Mouse (Mus musculus) intestine, postnatal 0 days (tissue): ENCODE data around the gene Syngr1. TPM values are rescaled to one million over a fixed set of nuclear protein-coding genes. Genes with fewer than 3 reads are reported as not detected.

Experiments
- ATAC-seq: fragments of 200-750 bp; cut with Nextera tagmentation; 2 replicates; pipeline ENCODE4 v1.8.0; 2017; ENCODE audit warnings: mild to moderate bottlenecking, moderate TSS enrichment, moderate library complexity
- H3K27ac ChIP-seq: fragments of 300-500 bp; sonication (generic); 2 replicates; pipeline ENCODE4 v1.5.1; 2014; ENCODE audit warnings: mild to moderate bottlenecking, low read depth, low read length, moderate library complexity
- H3K27me3 ChIP-seq: fragments of 300-500 bp; sonication (generic); replicated peaks from 2 replicates; pipeline ENCODE4 v1.6.1; 2014; ENCODE audit warnings: low read length, mixed read lengths; ENCODE audit not compliant: control insufficient read depth, insufficient read depth
- H3K36me3 ChIP-seq: fragments of 300-500 bp; sonication (generic); 2 replicates; pipeline ENCODE4 v1.6.1; 2014; ENCODE audit warnings: mild to moderate bottlenecking, moderate library complexity; ENCODE audit not compliant: control insufficient read depth, insufficient read depth
- H3K4me1 ChIP-seq: fragments of 300-500 bp; sonication (generic); replicated peaks from 2 replicates; pipeline ENCODE4 v1.6.1; 2014; ENCODE audit warnings: antibody characterized with exemption, low read length, mixed read lengths; ENCODE audit not compliant: control insufficient read depth, insufficient read depth
- H3K4me2 ChIP-seq: fragments of 300-500 bp; sonication (generic); replicated peaks from 2 replicates; pipeline ENCODE4 v1.6.1; 2014; ENCODE audit warnings: low read depth, mild to moderate bottlenecking, moderate library complexity
- H3K4me3 ChIP-seq: fragments of 300-500 bp; sonication (generic); 2 replicates; pipeline ENCODE4 v1.5.1; 2014; ENCODE audit warnings: low read depth, low read length
- H3K9ac ChIP-seq: fragments of 300-500 bp; sonication (generic); 2 replicates; pipeline ENCODE4 v1.6.1; 2014; ENCODE audit warnings: mild to moderate bottlenecking, low read depth, low read length
- H3K9me3 ChIP-seq: fragments of 300-500 bp; sonication (generic); 2 replicates; pipeline ENCODE4 v1.6.1; 2016; ENCODE audit warnings: mixed run types; ENCODE audit not compliant: control insufficient read depth
- CTCF ChIP-seq: sonication (generic); IDR thresholded peaks from 2 replicates; pipeline ENCODE4 v1.5.1; 2016; ENCODE audit warnings: low read depth, mild to moderate bottlenecking, control low read depth, antibody characterized with exemption, moderate library complexity
- WGBS: fragments of 180-500 bp; shearing (Covaris S2); extraction: QIAGEN DNeasy Blood & Tissue Kit; methylation state at CpG from one replicate; pipeline ENCODE4 v1.1.7; 2014; 5-methylcytosine and 5-hydroxymethylcytosine counted together
- polyA plus RNA-seq: library from polyadenylated mRNA; unstranded; fragments of >200 nt; fragmentation: Nextera tagmentation; extraction: Ambion mirVana; gene quantifications from 2 replicates; pipeline ENCODE4 v1.2.1, GENCODE M21; 2015

The Syngr1 gene
- polyA plus RNA-seq, 1 experiment from 2014 or later = 6.8 TPM

DNA sequence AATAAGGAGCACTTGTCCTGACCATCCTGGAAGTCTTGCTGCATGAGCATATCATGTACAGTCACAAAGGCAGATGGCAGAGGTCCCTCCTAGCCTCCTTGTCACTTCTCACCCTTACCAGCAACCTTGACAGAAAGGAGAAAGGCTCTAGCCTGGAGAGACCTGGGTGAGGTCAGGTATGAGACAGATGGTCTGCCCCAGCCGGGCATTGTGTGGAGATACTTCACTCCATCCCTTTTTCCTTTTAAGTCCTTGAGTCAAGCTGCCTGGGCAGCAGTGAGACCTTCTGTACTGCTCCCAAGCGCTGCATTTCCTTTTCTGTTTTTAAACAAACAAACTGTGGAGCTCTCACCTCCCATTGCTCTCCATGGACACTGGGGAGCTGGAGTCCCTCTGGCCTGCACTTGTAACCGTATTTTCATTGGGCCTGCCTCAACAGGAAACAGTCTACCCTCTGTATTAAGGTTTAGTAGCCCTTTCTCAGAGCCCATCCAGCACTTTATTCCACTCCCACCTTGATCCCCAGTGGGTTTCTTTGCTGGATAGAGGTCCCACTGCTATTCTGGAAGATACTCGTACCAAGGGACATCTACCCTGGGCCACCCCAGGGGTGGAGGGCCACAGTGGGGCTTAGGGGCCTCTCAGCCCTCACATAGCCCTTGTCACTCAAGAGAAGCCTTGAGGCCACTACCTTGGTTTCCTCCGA, 67.0 kb downstream of the Syngr1 start:
- peaks cover 74% of the 10 kb centered on the region for H3K36me3 ChIP-seq
- H3K27ac ChIP-seq = peak overlapping the region; percentile 77
- WGBS = 52% methylated on average over 5 of the region's 5 CpGs
- no peak overlapping the region for H3K9ac ChIP-seq
- H3K4me3 ChIP-seq = no peak overlapping the region
- peaks cover 21% of the 10 kb centered on the region for H3K4me1 ChIP-seq
- H3K4me2 ChIP-seq = no peak overlapping the region
- TF ChIP-seq CTCF = no peak
- no peak for ATAC-seq
- no peaks in the 10 kb centered on the region for H3K9me3 ChIP-seq
- no peaks in the 10 kb centered on the region for H3K27me3 ChIP-seq

GRCm38 (mm10) chr15:80158707-80159090, 67.6 kb downstream of the Syngr1 start:
- H3K36me3 ChIP-seq = peaks cover 70% of the 10 kb centered on the region
- H3K27ac ChIP-seq = peak overlapping the region; percentile 77
- no peaks in the 10 kb centered on the region for H3K9me3 ChIP-seq
- H3K4me3 ChIP-seq = no peak overlapping the region
- peaks cover 21% of the 10 kb centered on the region for H3K4me1 ChIP-seq
- H3K9ac ChIP-seq = no peak overlapping the region
- ATAC-seq = no peak
- WGBS = 25% methylated on average over 4 of the region's 4 CpGs
- TF ChIP-seq CTCF = no peak
- H3K27me3 ChIP-seq = no peaks in the 10 kb centered on the region
- no peak overlapping the region for H3K4me2 ChIP-seq

DNA sequence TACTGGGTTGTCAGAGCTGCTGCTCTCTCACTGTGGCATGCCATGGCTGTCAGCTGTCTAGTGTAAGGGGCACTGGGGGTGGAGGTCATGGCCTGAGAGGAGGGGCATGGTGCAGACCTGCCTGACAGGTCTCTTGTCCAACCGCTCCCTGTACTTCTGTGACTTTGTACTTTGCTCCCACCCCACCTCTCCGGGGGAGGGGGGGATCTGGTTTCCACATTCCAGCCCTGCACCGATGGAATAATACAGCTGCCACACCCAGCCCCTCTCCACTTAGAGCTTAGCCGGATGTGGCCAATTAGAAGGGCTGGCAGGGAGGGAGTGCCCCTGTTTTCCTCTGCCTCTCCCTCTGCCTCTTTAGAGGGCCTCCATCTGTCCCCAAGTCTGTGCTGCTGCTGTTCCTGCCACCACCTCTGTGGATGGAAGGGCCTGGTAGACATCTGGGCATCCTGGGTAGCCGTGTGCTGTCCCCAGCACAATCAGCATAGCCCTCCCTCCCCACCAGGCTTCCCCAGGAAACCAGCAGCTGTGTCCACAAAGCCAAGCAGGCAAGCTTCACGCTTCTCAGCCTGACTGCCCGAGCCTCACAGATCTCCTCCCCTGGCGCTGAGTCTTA, 68.3 kb downstream of the Syngr1 start:
- H3K36me3 ChIP-seq = peaks cover 63% of the 10 kb centered on the region
- no peak overlapping the region for H3K4me3 ChIP-seq
- H3K4me1 ChIP-seq = peaks cover 21% of the 10 kb centered on the region
- no peak overlapping the region; the same call in 1 of the 2 replicates for H3K4me2 ChIP-seq
- TF ChIP-seq CTCF = 0 out of 2 replicates have a peak, but pooled peaks have one; percentile 3
- WGBS = 18% methylated on average over 8 of the region's 8 CpGs
- peak; percentile 92 for ATAC-seq
- no peaks in the 10 kb centered on the region for H3K9me3 ChIP-seq
- peak overlapping the region; percentile 77 for H3K27ac ChIP-seq
- no peaks in the 10 kb centered on the region for H3K27me3 ChIP-seq
- no peak overlapping the region for H3K9ac ChIP-seq

DNA sequence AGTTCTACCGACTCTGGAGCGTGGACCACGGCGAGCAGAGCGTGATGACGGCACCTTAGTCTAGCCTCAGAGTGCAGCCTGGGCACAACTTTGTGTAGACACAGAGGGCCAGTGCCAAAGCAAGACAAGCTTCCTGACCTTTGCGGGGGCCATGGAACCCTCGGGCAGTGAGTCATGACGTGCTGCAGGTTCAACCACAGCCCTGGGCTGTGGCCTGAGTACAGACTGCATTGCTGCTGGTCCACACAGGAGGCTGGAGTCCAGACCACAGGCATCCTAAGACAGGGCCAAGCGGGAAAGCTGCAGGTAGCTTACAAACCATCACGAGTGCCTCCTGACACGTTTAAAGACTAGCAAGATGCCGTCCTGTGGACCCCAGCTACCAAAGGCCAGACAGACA, 69.1 kb downstream of the Syngr1 start:
- Histone ChIP-seq H3K9ac (0 out of 2 replicates have a peak overlapping the region, but pooled peaks have one; percentile 3), H3K27ac (peak overlapping the region; percentile 77), H3K36me3 (peaks cover 55% of the 10 kb centered on the region), H3K27me3 (no peaks in the 10 kb centered on the region), H3K4me3 (no peak overlapping the region), H3K4me1 (peaks cover 21% of the 10 kb centered on the region), H3K9me3 (no peaks in the 10 kb centered on the region), H3K4me2 (no peak overlapping the region)
- 73% methylated on average over 13 of the region's 13 CpGs for WGBS
- no peak for ATAC-seq
- TF ChIP-seq CTCF = no peak

DNA sequence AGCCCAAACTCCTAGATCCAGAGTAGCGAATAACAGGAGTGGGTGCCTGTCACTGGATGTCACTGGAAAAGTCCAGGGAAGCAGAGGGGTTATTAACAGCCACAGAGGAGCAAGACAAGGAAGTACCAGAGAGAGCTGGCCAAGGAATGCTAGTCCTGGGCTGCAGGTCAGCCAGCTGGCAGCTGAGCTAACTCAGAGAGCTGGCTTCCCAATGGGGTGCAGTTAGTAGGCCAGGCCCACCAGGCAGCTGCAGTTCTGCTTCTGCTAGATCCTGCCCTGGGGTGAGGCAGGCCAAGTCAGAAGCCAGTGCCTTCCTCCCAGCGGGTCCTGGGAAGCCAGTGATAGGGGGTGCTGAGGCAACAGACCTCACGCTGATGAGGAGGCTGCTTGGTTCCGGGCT, 69.6 kb downstream of the Syngr1 start:
- peaks cover 50% of the 10 kb centered on the region for H3K36me3 ChIP-seq
- H3K4me3 ChIP-seq = no peak overlapping the region
- TF ChIP-seq CTCF = no peak
- ATAC-seq = no peak
- no peaks in the 10 kb centered on the region for H3K9me3 ChIP-seq
- no peak overlapping the region for H3K4me2 ChIP-seq
- WGBS = 91% methylated on average over 4 of the region's 4 CpGs
- H3K27me3 ChIP-seq = no peaks in the 10 kb centered on the region
- H3K4me1 ChIP-seq = peaks cover 21% of the 10 kb centered on the region
- H3K27ac ChIP-seq = peak overlapping the region; percentile 77; the same call in 1 of the 2 replicates
- H3K9ac ChIP-seq = no peak overlapping the region

- H3K4me2 ChIP-seq = no peak overlapping the region
- H3K27me3 ChIP-seq = no peaks in the 10 kb centered on the region
- ATAC-seq = no peak
- H3K36me3 ChIP-seq = peaks cover 46% of the 10 kb centered on the region
- no peak for TF ChIP-seq CTCF
- H3K9me3 ChIP-seq = no peaks in the 10 kb centered on the region
- peaks cover 21% of the 10 kb centered on the region for H3K4me1 ChIP-seq
- H3K27ac ChIP-seq = no peak overlapping the region; the same call in 1 of the 2 replicates
- no peak overlapping the region for H3K4me3 ChIP-seq
- WGBS = 92% methylated on average over 3 of the region's 3 CpGs
- H3K9ac ChIP-seq = no peak overlapping the region
These were observed 70.1 kb downstream of the Syngr1 start for GRCm38 (mm10) chr15:80161199-80161598.
